Mouse (Mus musculus) myocyte (in vitro differentiated cells): Measurements from ENCODE around the gene Gm49405.
"Not testable (repeated sequence)": the region's sequence is repeated elsewhere in the genome, so short reads cannot be mapped to it uniquely, and the experiment has no call there.

Experiments used
- E2F4 ChIP-seq: IDR thresholded peaks from one replicate; pipeline ENCODE4 v1.6.1; 2011; ENCODE audit warnings: mild to moderate bottlenecking, control low read depth, moderate library complexity; ENCODE audit not compliant: insufficient read depth
- MAX ChIP-seq: IDR thresholded peaks from one replicate; pipeline ENCODE4 v1.6.1; 2011; ENCODE audit warnings: low read depth, mild to moderate bottlenecking, control low read depth
- MYOG ChIP-seq, 3 experiments: IDR thresholded peaks; one replicate each; pipeline ENCODE4 v1.6.1; 2011; ENCODE audit warnings: control low read depth in 2 of 3, low read depth in 2 of 3, mild to moderate bottlenecking in 2 of 3; ENCODE audit not compliant: insufficient read length in 2 of 3, control insufficient read depth in 1 of 3, insufficient read depth in 1 of 3
- POLR2A ChIP-seq: IDR thresholded peaks from one replicate; pipeline ENCODE4 v1.6.1; 2011; ENCODE audit warnings: low read depth, mild to moderate bottlenecking, control low read depth, moderate library complexity; ENCODE audit not compliant: insufficient read length
- POLR2AphosphoS2 ChIP-seq: IDR thresholded peaks from one replicate; pipeline ENCODE4 v1.6.1; 2011; ENCODE audit warnings: low read depth, control low read depth; ENCODE audit not compliant: insufficient read length
- TCF12 ChIP-seq: IDR thresholded peaks from one replicate; pipeline ENCODE4 v1.6.1; 2011; ENCODE audit warnings: mild to moderate bottlenecking, control low read depth; ENCODE audit not compliant: poor library complexity, insufficient read depth, severe bottlenecking
- USF1 ChIP-seq: IDR thresholded peaks from one replicate; pipeline ENCODE4 v1.6.1; 2011; ENCODE audit warnings: low read depth, mild to moderate bottlenecking, control low read depth, moderate library complexity

GRCm38 (mm10) chr19:3974608-3975007 is 25.8 kb upstream of the Gm49405 start:
- not testable (repeated sequence) for TF ChIP-seq USF1; POLR2A; TCF12; MYOG (IDR thresholded peaks at IDR 0.05; ENCODE audit: control insufficient read depth in 1 of 3, insufficient read depth in 1 of 3, insufficient read length in 2 of 3, low read depth in 2 of 3); POLR2AphosphoS2; MAX; E2F4
